In genomic region chr2:117656546-117657175, GRCm38 (mm10) we compare ENCODE assay signal across 28 mouse cellular contexts.
DNase-seq lines count a peak whose midpoint lies in the region; ATAC-seq and TF ChIP-seq lines count a peak whose summit lies in the region.
"Had no signal": no experiment of that assay in that cellular context is flagged by ENCODE, and none has a peak within 500 bp of the region (broad histone marks: within the 10 kb centered on the region; RNA-seq: fewer than 3 reads in every experiment).

No protein-coding gene starts in this region.

- no peak overlapping the region for H3K9ac ChIP-seq in kidney, postnatal 0 days (ENCODE audit: low read depth, low read length)
- H3K9ac ChIP-seq in lung, postnatal 0 days (replicated peaks; ENCODE audit: low read depth), result no peak overlapping the region
- H3K9ac ChIP-seq: embryonic facial prominence, embryonic 12.5 days; embryonic facial prominence, embryonic 15.5 days; forebrain, embryonic 12.5 days had no signal

- no peak overlapping the region for H3K4me2 ChIP-seq in kidney, postnatal 0 days (ENCODE audit: low read length)
- no peak overlapping the region for H3K4me2 ChIP-seq in lung, postnatal 0 days (replicated peaks; ENCODE audit: low read depth, low read length)
- H3K4me2 ChIP-seq: embryonic facial prominence, embryonic 12.5 days; embryonic facial prominence, embryonic 15.5 days; forebrain, embryonic 12.5 days had no signal

- no peak for ATAC-seq in kidney, postnatal 0 days (replicated peaks; ENCODE audit: low FRiP score, low read depth)
- ATAC-seq in lung, postnatal 0 days, result peak; percentile 14; the same call in 1 of the 2 replicates
- ATAC-seq: activated CD4-positive, CD25-positive, alpha-beta regulatory T cell, adult 4 months; CD4-positive, CD25-positive, alpha-beta regulatory T cell, adult 4 months; forebrain, embryonic 14.5 days; forebrain, embryonic 16.5 days; Patski had no signal

- H3K36me3 ChIP-seq in kidney, postnatal 0 days (ENCODE audit: insufficient read depth, low read length), result no peaks in the 10 kb centered on the region
- H3K36me3 ChIP-seq in lung, postnatal 0 days (ENCODE audit: insufficient read depth, low read length), result no peaks in the 10 kb centered on the region
- H3K36me3 ChIP-seq: embryonic facial prominence, embryonic 12.5 days; embryonic facial prominence, embryonic 15.5 days; forebrain, embryonic 12.5 days; G1E had no signal

- no peaks in the 10 kb centered on the region for H3K9me3 ChIP-seq in kidney, postnatal 0 days (replicated peaks; ENCODE audit: low read length)
- no peaks in the 10 kb centered on the region for H3K9me3 ChIP-seq in lung, postnatal 0 days (ENCODE audit: low read length)
- H3K9me3 ChIP-seq: embryonic facial prominence, embryonic 12.5 days; embryonic facial prominence, embryonic 15.5 days; forebrain, embryonic 12.5 days had no signal

- TF ChIP-seq POLR2A in embryonic fibroblast, embryonic 13.5 days (IDR thresholded peaks at IDR 0.05; ENCODE audit: low read depth, low read length), result no peak

- peak; percentile 4 for DNase-seq in kidney, postnatal 0 days (ENCODE audit: low spot score)
- DNase-seq in kidney, adult 9 months, result no peak
- DNase-seq in lung, postnatal 0 days (ENCODE audit: low spot score), result peak; percentile 40
- DNase-seq in lung, postnatal 36 days, result no peak
- peak; percentile 83 for DNase-seq in Muller cell, postnatal 12 days (ENCODE audit: inconsistent ontology term)
- no peak for DNase-seq in left cerebral cortex, adult 2 months (ENCODE audit: extremely low spot score in 1 of 2, low spot score in 2 of 2)
- no peak for DNase-seq in cerebellum, postnatal 36 days
- DNase-seq: adrenal gland, adult 8-10 months; adrenal gland, postnatal 14 days; adrenal gland, postnatal 36 days; B cell, adult 2 months; cerebellum, adult 11-12 months; cerebellum, adult 2 months; cerebellum, adult 9-10 months; cerebellum, postnatal 10 days; cerebellum, postnatal 25 days; embryo, embryonic 11 days had no signal

- H3K27me3 ChIP-seq in kidney, postnatal 0 days (ENCODE audit: insufficient read depth, low read length), result no peaks in the 10 kb centered on the region
- no peaks in the 10 kb centered on the region for H3K27me3 ChIP-seq in lung, postnatal 0 days (replicated peaks; ENCODE audit: insufficient read depth, low read length)
- H3K27me3 ChIP-seq: CH12.LX; embryonic facial prominence, embryonic 12.5 days; embryonic facial prominence, embryonic 15.5 days; forebrain, embryonic 12.5 days; Patski had no signal

- no peaks in the 10 kb centered on the region for H3K4me1 ChIP-seq in kidney, postnatal 0 days (replicated peaks; ENCODE audit: insufficient read depth, low read length)
- H3K4me1 ChIP-seq in lung, postnatal 0 days (ENCODE audit: insufficient read depth, low read depth, low read length), result no peaks in the 10 kb centered on the region; the same call in 1 of the 2 replicates
- H3K4me1 ChIP-seq in embryonic fibroblast, embryonic 13.5 days (ENCODE audit: control insufficient read depth, insufficient read depth, low read length), result peaks cover 9% of the 10 kb centered on the region
- H3K4me1 ChIP-seq: embryonic facial prominence, embryonic 12.5 days; embryonic facial prominence, embryonic 15.5 days; forebrain, embryonic 12.5 days had no signal

- TF ChIP-seq CTCF in kidney, postnatal 0 days (IDR thresholded peaks at IDR 0.05; ENCODE audit: low read depth), result no peak
- TF ChIP-seq CTCF in lung, postnatal 0 days (IDR thresholded peaks at IDR 0.05), result no peak
- no peak for TF ChIP-seq CTCF in embryonic fibroblast, embryonic 13.5 days (IDR thresholded peaks at IDR 0.05; ENCODE audit: borderline replicate concordance, insufficient read depth, low read length)
- no peak for TF ChIP-seq CTCF in left cerebral cortex, adult 2 months (IDR thresholded peaks at IDR 0.05)

- WGBS in kidney, postnatal 0 days, result 56% methylated on average over 2 of the region's 2 CpGs
- WGBS in lung, postnatal 0 days, result 34% methylated on average over 2 of the region's 2 CpGs

- H3K27ac ChIP-seq in kidney, postnatal 0 days, result no peak overlapping the region
- no peak overlapping the region for H3K27ac ChIP-seq in lung, postnatal 0 days (ENCODE audit: low read length)
- peak overlapping the region; percentile 100 for H3K27ac ChIP-seq in embryonic fibroblast, embryonic 13.5 days (ENCODE audit: insufficient read depth, low read length)
- no peak overlapping the region for H3K27ac ChIP-seq in left cerebral cortex, adult 2 months
- H3K27ac ChIP-seq: embryonic facial prominence, embryonic 12.5 days; embryonic facial prominence, embryonic 15.5 days; forebrain, embryonic 12.5 days had no signal

- intact Hi-C loops in left cerebral cortex, adult 2 months (cut with DNase I), result no loop called here

- TF ChIP-seq EP300 in lung, postnatal 0 days (IDR thresholded peaks at IDR 0.05), result no peak; the same call in 1 of the 2 replicates

- no peak overlapping the region for H3K4me3 ChIP-seq in kidney, postnatal 0 days (replicated peaks; ENCODE audit: low read depth, low read length)
- H3K4me3 ChIP-seq in lung, postnatal 0 days (ENCODE audit: low read depth, low read length), result no peak overlapping the region
- H3K4me3 ChIP-seq in embryonic fibroblast, embryonic 13.5 days (ENCODE audit: insufficient read depth, low read length), result no peak overlapping the region
- H3K4me3 ChIP-seq in left cerebral cortex, adult 2 months, result no peak overlapping the region
- H3K4me3 ChIP-seq: embryonic facial prominence, embryonic 12.5 days; embryonic facial prominence, embryonic 15.5 days; forebrain, embryonic 12.5 days had no signal

Comparison
In these comparisons a context has a peak if more than half of its experiments do, and no peak if none do; other contexts are left out.
1. DNase-seq: peak in kidney, postnatal 0 days (single experiment), lung, postnatal 0 days (single experiment) and Muller cell, postnatal 12 days (single experiment); none in kidney, adult 9 months (single experiment), lung, postnatal 36 days (single experiment), left cerebral cortex, adult 2 months (0 of 2) and cerebellum, postnatal 36 days (0 of 2).